Mouse (Mus musculus) brain, embryonic 14.5 days (tissue): ENCODE measurements around the gene Wfs1.

ENCODE experiments used
- CTCF ChIP-seq: fragments of 200-500 bp; IDR thresholded peaks from 2 replicates; pipeline ENCODE4 v1.5.1; 2012; ENCODE audit warnings: inconsistent platforms, mild to moderate bottlenecking, moderate library complexity, borderline replicate concordance; ENCODE audit not compliant: insufficient read depth, insufficient read length; ENCODE audit errors: extremely low read depth
- POLR2A ChIP-seq: fragments of 200-500 bp; IDR thresholded peaks from 2 replicates; pipeline ENCODE4 v1.6.1; 2012; ENCODE audit warnings: mild to moderate bottlenecking, inconsistent platforms, borderline replicate concordance; ENCODE audit not compliant: poor library complexity, insufficient read depth, insufficient read length, severe bottlenecking; ENCODE audit errors: extremely low read depth

GRCm38 (mm10) chr5:36990196-36990595 lies 1.2 kb upstream of the Wfs1 start:
- no peak for TF ChIP-seq CTCF
- TF ChIP-seq POLR2A: no peak
